Mouse (Mus musculus) hindbrain, embryonic 16.5 days (tissue): ENCODE measurements at regions not wholly inside any gene's neighbourhood (a gene's known extent, or its start where the extent isn't known, plus 50 kb on each side); places are given as distances from the start of the nearest gene placed in this dataset.

Experiments
- ATAC-seq: fragments of 200-750 bp; cut with Nextera tagmentation; 2 replicates; pipeline ENCODE4 v1.8.0; 2017; ENCODE audit warnings: moderate TSS enrichment, moderate library complexity
- H3K27ac ChIP-seq: fragments of 300-500 bp; sonication (generic); 2 replicates; pipeline ENCODE4 v1.5.1; 2014; ENCODE audit warnings: low read depth, mild to moderate bottlenecking, control low read depth, low read length, moderate library complexity
- H3K27me3 ChIP-seq: fragments of 300-500 bp; sonication (generic); replicated peaks from 2 replicates; pipeline ENCODE4 v1.6.1; 2014; ENCODE audit warnings: low read length; ENCODE audit not compliant: control insufficient read depth, insufficient read depth
- H3K36me3 ChIP-seq: fragments of 300-500 bp; sonication (generic); 2 replicates; pipeline ENCODE4 v1.6.1; 2014; ENCODE audit warnings: mild to moderate bottlenecking, low read length, moderate library complexity, mixed read lengths; ENCODE audit not compliant: control insufficient read depth, insufficient read depth
- H3K4me1 ChIP-seq: fragments of 300-500 bp; sonication (generic); 2 replicates; pipeline ENCODE4 v1.6.1; 2014; ENCODE audit warnings: low read depth, low read length; ENCODE audit not compliant: control insufficient read depth, insufficient read depth
- H3K4me2 ChIP-seq: fragments of 300-500 bp; sonication (generic); 2 replicates; pipeline ENCODE4 v1.6.1; 2014; ENCODE audit warnings: mild to moderate bottlenecking, low read length, control low read depth, moderate library complexity
- H3K4me3 ChIP-seq: fragments of 300-500 bp; sonication (generic); 2 replicates; pipeline ENCODE4 v1.5.1; 2014; ENCODE audit warnings: mild to moderate bottlenecking, low read length, control low read depth, moderate library complexity
- H3K9ac ChIP-seq: fragments of 300-500 bp; sonication (generic); 2 replicates; pipeline ENCODE4 v1.6.1; 2014; ENCODE audit warnings: low read depth, mild to moderate bottlenecking, control low read depth, low read length, moderate library complexity
- H3K9me3 ChIP-seq: fragments of 300-500 bp; sonication (generic); 2 replicates; pipeline ENCODE4 v1.6.1; 2014; ENCODE audit warnings: mild to moderate bottlenecking, low read length, moderate library complexity; ENCODE audit not compliant: control insufficient read depth
- WGBS: fragments of 180-500 bp; shearing (Covaris S2); extraction: QIAGEN DNeasy Blood & Tissue Kit; methylation state at CpG from one replicate; pipeline ENCODE4 v1.1.7; 2014; 5-methylcytosine and 5-hydroxymethylcytosine counted together
- microRNA counts: library from miRNA; unstranded; fragments of <30 nt; microRNA quantifications from one replicate; lab custom pipeline; 2016
- microRNA-seq: library from miRNA; unstranded; fragments of <30 nt; microRNA quantifications from one replicate; pipeline ENCODE4, GENCODE M21; 2017

DNA sequence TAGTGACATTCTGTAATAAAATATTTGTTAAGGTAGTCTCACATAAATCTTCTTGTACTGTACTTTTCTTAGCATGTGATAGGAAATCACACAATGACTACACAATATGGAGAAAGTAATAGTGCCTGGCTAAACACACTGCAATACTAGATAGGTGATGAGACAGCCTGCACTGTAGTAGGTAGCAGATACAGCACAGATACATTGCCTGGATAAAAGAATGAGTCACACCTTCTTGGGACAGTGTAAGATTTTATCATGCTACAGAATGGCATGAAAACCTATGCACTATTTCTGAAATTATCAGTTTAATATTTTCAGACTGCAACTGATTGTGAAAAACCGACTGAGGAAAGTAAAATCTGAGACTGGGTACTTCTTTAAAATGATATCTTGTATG is 1855.2 kb upstream of the Lrrc6 start:
- H3K4me3 ChIP-seq: no peak overlapping the region
- no peak overlapping the region for H3K9ac ChIP-seq
- 85% methylated on average over 1 of the region's 1 CpGs for WGBS
- H3K9me3 ChIP-seq: no peaks in the 10 kb centered on the region
- peaks cover under 1% of the 10 kb centered on the region for H3K4me1 ChIP-seq
- no peaks in the 10 kb centered on the region for H3K27me3 ChIP-seq
- no peak overlapping the region for H3K4me2 ChIP-seq
- no peak for ATAC-seq
- no peak overlapping the region for H3K27ac ChIP-seq
- H3K36me3 ChIP-seq: no peaks in the 10 kb centered on the region

DNA sequence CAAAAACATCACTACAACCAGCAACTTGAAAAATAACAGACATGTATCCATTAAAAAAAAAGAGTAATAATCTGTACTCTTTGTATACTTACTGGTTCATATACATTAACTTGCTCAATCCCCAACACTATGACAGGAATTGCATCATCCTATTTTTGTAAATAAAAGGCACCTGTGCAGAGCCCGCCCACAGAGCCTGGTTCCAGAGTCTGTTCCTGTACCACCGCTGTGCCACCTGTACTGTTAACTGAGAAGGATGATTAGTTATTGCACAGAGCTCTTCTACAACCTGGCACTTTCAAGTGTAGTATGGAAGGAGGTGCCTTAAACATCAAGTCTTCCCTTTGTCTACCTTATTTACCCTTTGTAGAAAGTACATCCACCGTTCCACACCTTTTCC is 1843.9 kb upstream of the Lrrc6 start:
- H3K9ac ChIP-seq: no peak overlapping the region
- H3K4me1 ChIP-seq: no peaks in the 10 kb centered on the region
- WGBS: 88% methylated on average over 3 of the region's 3 CpGs
- H3K4me3 ChIP-seq: no peak overlapping the region
- H3K9me3 ChIP-seq: no peaks in the 10 kb centered on the region
- H3K27me3 ChIP-seq: no peaks in the 10 kb centered on the region
- ATAC-seq: no peak
- H3K36me3 ChIP-seq: 0 out of 2 replicates have a peak, but pooled peaks cover 3% of the 10 kb centered on the region
- no peak overlapping the region for H3K4me2 ChIP-seq
- no peak overlapping the region for H3K27ac ChIP-seq

DNA sequence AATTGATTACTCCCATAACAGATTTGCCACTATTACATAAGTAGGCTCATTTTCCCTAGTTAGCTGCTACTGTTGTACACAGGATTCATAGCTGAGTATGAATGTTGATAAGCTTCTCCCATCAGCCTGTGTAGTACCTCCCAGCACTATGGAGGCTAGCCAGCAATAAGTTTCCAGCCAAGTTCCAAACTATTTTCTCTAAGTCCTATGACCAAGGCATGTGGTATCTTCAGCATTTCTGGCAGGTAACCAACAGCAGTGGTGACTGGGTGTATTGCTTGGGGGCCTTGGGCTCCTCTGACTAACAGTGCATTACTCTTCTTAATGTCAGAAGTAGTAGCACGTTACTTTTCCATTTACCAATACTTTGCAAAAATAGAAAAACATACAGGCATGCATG is 1841.8 kb upstream of the Lrrc6 start:
- WGBS: 79% methylated on average over 1 of the region's 1 CpGs
- no peak overlapping the region for H3K4me3 ChIP-seq
- H3K9ac ChIP-seq: no peak overlapping the region
- no peaks in the 10 kb centered on the region for H3K9me3 ChIP-seq
- H3K36me3 ChIP-seq: 0 out of 2 replicates have a peak, but pooled peaks cover 3% of the 10 kb centered on the region
- no peaks in the 10 kb centered on the region for H3K4me1 ChIP-seq
- no peaks in the 10 kb centered on the region for H3K27me3 ChIP-seq
- H3K4me2 ChIP-seq: no peak overlapping the region
- no peak for ATAC-seq
- H3K27ac ChIP-seq: no peak overlapping the region

DNA sequence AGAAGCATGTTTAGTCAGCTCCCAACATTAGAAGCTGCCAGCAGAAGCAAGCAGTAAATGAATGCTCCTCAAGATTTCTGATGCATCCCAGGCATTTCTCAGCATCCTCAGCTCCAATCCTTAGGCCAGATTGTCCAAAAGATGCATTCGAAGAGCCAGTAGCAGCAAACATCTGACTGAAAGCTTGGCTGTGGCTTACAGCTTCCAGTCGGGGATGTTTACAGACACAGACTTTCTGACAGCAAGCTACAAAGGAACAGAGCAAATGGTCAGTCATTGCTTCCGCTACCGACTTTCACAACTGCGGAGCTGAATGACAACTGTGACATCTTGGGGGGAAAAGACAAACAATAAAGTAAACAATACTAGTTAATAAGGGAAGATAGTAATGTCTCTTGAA is 1840.3 kb upstream of the Lrrc6 start:
- no peaks in the 10 kb centered on the region for H3K4me1 ChIP-seq
- H3K4me3 ChIP-seq: no peak overlapping the region
- no peak for ATAC-seq
- H3K4me2 ChIP-seq: no peak overlapping the region
- H3K9me3 ChIP-seq: no peaks in the 10 kb centered on the region
- H3K9ac ChIP-seq: no peak overlapping the region
- H3K27ac ChIP-seq: no peak overlapping the region
- WGBS: 68% methylated on average over 5 of the region's 5 CpGs
- no peaks in the 10 kb centered on the region for H3K27me3 ChIP-seq
- H3K36me3 ChIP-seq: 0 out of 2 replicates have a peak, but pooled peaks cover 3% of the 10 kb centered on the region

DNA sequence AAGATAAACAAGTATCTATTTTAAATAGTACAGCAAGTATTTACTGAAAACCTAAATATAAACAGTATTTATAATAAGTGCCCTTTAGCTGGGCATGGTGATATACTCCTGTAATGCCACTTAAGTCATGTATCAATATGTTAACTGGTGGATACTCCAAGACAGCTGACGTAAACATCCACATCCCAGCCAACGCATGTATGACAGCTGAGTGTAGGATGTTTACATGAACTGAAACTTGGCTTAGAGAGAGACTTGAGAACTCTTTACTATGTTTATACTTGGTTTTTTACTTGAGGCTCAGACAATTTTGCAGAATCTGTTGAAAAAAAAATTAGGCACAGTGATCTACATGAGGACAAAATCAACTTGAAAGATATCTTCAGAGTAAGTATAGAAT is 1836.6 kb upstream of the Lrrc6 start:
- 93% methylated on average over 2 of the region's 2 CpGs for WGBS
- Histone ChIP-seq H3K4me3 (no peak overlapping the region), H3K27me3 (no peaks in the 10 kb centered on the region), H3K36me3 (0 out of 2 replicates have a peak, but pooled peaks cover 3% of the 10 kb centered on the region), H3K9me3 (no peaks in the 10 kb centered on the region), H3K9ac (no peak overlapping the region), H3K27ac (no peak overlapping the region), H3K4me2 (no peak overlapping the region), H3K4me1 (no peaks in the 10 kb centered on the region)
- no peak for ATAC-seq

DNA sequence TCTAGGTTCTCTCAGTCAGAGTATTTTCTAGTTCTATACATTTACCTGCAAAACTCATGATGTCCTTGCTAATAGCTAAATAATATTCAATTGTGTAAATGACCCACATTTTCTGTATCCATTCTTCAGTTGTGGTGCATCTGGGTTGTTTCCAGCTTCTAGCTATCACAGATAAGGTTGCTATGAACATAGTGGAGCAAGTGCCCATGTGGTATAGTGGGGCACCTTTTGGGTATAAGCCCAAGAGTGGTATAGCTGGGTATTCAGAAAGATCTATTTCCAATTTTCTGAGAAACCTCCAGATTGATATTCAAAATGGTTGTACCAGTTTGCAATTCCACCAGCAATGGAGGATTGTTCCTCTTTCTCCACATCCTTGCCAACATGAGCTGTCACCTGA is 1835.1 kb upstream of the Lrrc6 start:
- H3K9ac ChIP-seq: no peak overlapping the region
- H3K4me2 ChIP-seq: no peak overlapping the region
- no peaks in the 10 kb centered on the region for H3K9me3 ChIP-seq
- H3K4me1 ChIP-seq: no peaks in the 10 kb centered on the region
- H3K36me3 ChIP-seq: 0 out of 2 replicates have a peak, but pooled peaks cover 3% of the 10 kb centered on the region
- ATAC-seq: no peak
- H3K27ac ChIP-seq: no peak overlapping the region
- no peak overlapping the region for H3K4me3 ChIP-seq
- no peaks in the 10 kb centered on the region for H3K27me3 ChIP-seq

DNA sequence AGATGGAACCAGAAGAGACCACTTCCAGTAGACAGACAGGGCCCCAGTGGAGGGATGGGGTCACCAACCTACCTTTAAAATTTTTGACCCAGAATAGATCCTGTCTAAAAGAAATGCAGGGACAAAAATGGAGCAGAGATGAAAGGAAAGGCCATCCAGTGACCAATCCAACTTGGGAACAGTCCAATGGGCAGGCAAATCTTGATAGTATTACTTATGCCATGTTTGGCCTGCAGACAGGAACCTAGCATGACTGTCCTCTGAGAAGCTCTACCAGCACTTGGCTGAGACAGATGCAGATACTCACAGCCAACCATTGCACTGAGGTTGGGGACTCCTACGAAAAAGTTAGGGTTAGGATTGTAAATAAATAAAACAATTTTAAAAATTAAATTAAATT is 1815.4 kb upstream of the Lrrc6 start:
- no peaks in the 10 kb centered on the region for H3K9me3 ChIP-seq
- H3K4me2 ChIP-seq: no peak overlapping the region
- H3K27me3 ChIP-seq: no peaks in the 10 kb centered on the region
- no peak overlapping the region for H3K27ac ChIP-seq
- ATAC-seq: no peak
- no peaks in the 10 kb centered on the region for H3K36me3 ChIP-seq
- H3K4me1 ChIP-seq: no peaks in the 10 kb centered on the region
- H3K4me3 ChIP-seq: no peak overlapping the region
- no peak overlapping the region for H3K9ac ChIP-seq
- WGBS: 89% methylated on average over 1 of the region's 1 CpGs

MicroRNA genes in the stretch of these regions (microRNA counts, 519-probe panel; counts per million panel counts)
- microRNA mmu-miR-30b (lab: Ali Mortazavi, UCI) (3,250 counts per million, percentile 87 among the panel's probes with 10 or more counts), microRNA mmu-miR-30d (lab: Ali Mortazavi, UCI) (3,111 counts per million, percentile 83 among the panel's probes with 10 or more counts)

Small RNA genes lying in the stretch of these regions (microRNA-seq; reads per million reads assigned to microRNA genes)
- gene Mir30b (152 reads per million, percentile 53 among the genes with 10 or more reads in this experiment), gene Mir30d (8,185 reads per million, percentile 94 among the genes with 10 or more reads in this experiment)
